Mouse (Mus musculus): Measurements from ENCODE around the gene Tnfsf13.

- TF ChIP-seq CTCF (conservative IDR thresholded peaks at IDR 0.05; ENCODE audit: low read length) (no peak), NANOG (IDR thresholded peaks at IDR 0.05; ENCODE audit: borderline replicate concordance, low read length) (no peak), POU5F1 (IDR thresholded peaks at IDR 0.05; ENCODE audit: borderline replicate concordance, low read length) (no peak)
These were observed 1.3 kb downstream of the Tnfsf13 start for GRCm38 (mm10) chr11:69684128-69684745.

All from E14TG2a.4 (cell line).